Mouse (Mus musculus): Measurements from ENCODE around the gene Adap1. TPM values are rescaled to one million over a fixed set of nuclear protein-coding genes. Genes with fewer than 3 reads are reported as not detected.

The Adap1 gene
- polyA plus RNA-seq, 1 experiment from 2014 or later = 12.3 TPM

- WGBS = 56% methylated on average over 8 of the region's 8 CpGs
- Histone ChIP-seq H3K4me3 (replicated peaks) (no peak overlapping the region), H3K27ac (no peak overlapping the region), H3K4me1 (peaks cover 11% of the 10 kb centered on the region; the same call in 1 of the 2 replicates), H3K4me2 (no peak overlapping the region), H3K9ac (no peak overlapping the region), H3K27me3 (replicated peaks) (no peaks in the 10 kb centered on the region), H3K36me3 (peaks cover 18% of the 10 kb centered on the region), H3K9me3 (no peaks in the 10 kb centered on the region)
- no peak for ATAC-seq (ENCODE audit: insufficient read depth, low FRiP score, low read depth)
These were observed 53.3 kb downstream of the Adap1 start for GRCm38 (mm10) chr5:139271994-139272554.

GRCm38 (mm10) chr5:139270806-139271521 is 54.5 kb downstream of the Adap1 start:
- H3K9ac ChIP-seq = no peak overlapping the region
- H3K4me3 ChIP-seq (replicated peaks) = no peak overlapping the region
- peaks cover 11% of the 10 kb centered on the region; the same call in 1 of the 2 replicates for H3K4me1 ChIP-seq
- H3K36me3 ChIP-seq = peaks cover 30% of the 10 kb centered on the region
- 59% methylated on average over 16 of the region's 16 CpGs for WGBS
- ATAC-seq (ENCODE audit: insufficient read depth, low FRiP score, low read depth) = no peak
- H3K4me2 ChIP-seq = no peak overlapping the region
- H3K27ac ChIP-seq = peak overlapping the region; percentile 61; the same call in 1 of the 2 replicates
- H3K27me3 ChIP-seq (replicated peaks) = no peaks in the 10 kb centered on the region
- H3K9me3 ChIP-seq = no peaks in the 10 kb centered on the region

GRCm38 (mm10) chr5:139267661-139268060 is 57.8 kb downstream of the Adap1 start:
- Histone ChIP-seq H3K36me3 (peaks cover 50% of the 10 kb centered on the region), H3K4me3 (replicated peaks) (no peak overlapping the region), H3K27me3 (replicated peaks) (no peaks in the 10 kb centered on the region), H3K9me3 (no peaks in the 10 kb centered on the region), H3K4me2 (no peak overlapping the region), H3K4me1 (peaks cover 11% of the 10 kb centered on the region; the same call in 1 of the 2 replicates), H3K27ac (no peak overlapping the region), H3K9ac (no peak overlapping the region)
- no peak for ATAC-seq (ENCODE audit: insufficient read depth, low FRiP score, low read depth)
- WGBS = 84% methylated on average over 4 of the region's 4 CpGs

GRCm38 (mm10) chr5:139261403-139261802 is 64.0 kb downstream of the Adap1 start:
- Histone ChIP-seq H3K4me3 (replicated peaks) (no peak overlapping the region), H3K36me3 (peaks cover 31% of the 10 kb centered on the region), H3K9ac (no peak overlapping the region), H3K27ac (no peak overlapping the region), H3K9me3 (no peaks in the 10 kb centered on the region), H3K4me1 (0 out of 2 replicates have a peak, but pooled peaks cover 6% of the 10 kb centered on the region), H3K27me3 (replicated peaks) (no peaks in the 10 kb centered on the region), H3K4me2 (no peak overlapping the region)
- 81% methylated on average over 4 of the region's 4 CpGs for WGBS
- no peak for ATAC-seq (ENCODE audit: insufficient read depth, low FRiP score, low read depth)

- no peak overlapping the region for H3K4me3 ChIP-seq (replicated peaks)
- peaks cover 17% of the 10 kb centered on the region for H3K36me3 ChIP-seq
- no peaks in the 10 kb centered on the region for H3K27me3 ChIP-seq (replicated peaks)
- no peak overlapping the region for H3K4me2 ChIP-seq
- no peak for ATAC-seq (ENCODE audit: insufficient read depth, low FRiP score, low read depth)
- no peaks in the 10 kb centered on the region for H3K9me3 ChIP-seq
- H3K27ac ChIP-seq = peak overlapping the region; percentile 4; the same call in 1 of the 2 replicates
- H3K9ac ChIP-seq = no peak overlapping the region
- H3K4me1 ChIP-seq = peaks cover 9% of the 10 kb centered on the region; the same call in 1 of the 2 replicates
- WGBS = 55% methylated on average over 5 of the region's 5 CpGs
These were observed 65.6 kb downstream of the Adap1 start for GRCm38 (mm10) chr5:139259853-139260252.

GRCm38 (mm10) chr5:139258371-139259035 is 66.9 kb downstream of the Adap1 start:
- H3K36me3 ChIP-seq = peaks cover 10% of the 10 kb centered on the region
- ATAC-seq (ENCODE audit: insufficient read depth, low FRiP score, low read depth) = no peak
- no peak overlapping the region for H3K27ac ChIP-seq
- H3K9ac ChIP-seq = no peak overlapping the region
- H3K27me3 ChIP-seq (replicated peaks) = no peaks in the 10 kb centered on the region
- WGBS = 81% methylated on average over 8 of the region's 8 CpGs
- H3K4me1 ChIP-seq = peaks cover 18% of the 10 kb centered on the region
- no peak overlapping the region for H3K4me2 ChIP-seq
- H3K9me3 ChIP-seq = no peaks in the 10 kb centered on the region
- H3K4me3 ChIP-seq (replicated peaks) = no peak overlapping the region

GRCm38 (mm10) chr5:139257818-139258217 is 67.6 kb downstream of the Adap1 start:
- Histone ChIP-seq H3K4me2 (no peak overlapping the region), H3K36me3 (peaks cover 3% of the 10 kb centered on the region), H3K4me3 (replicated peaks) (no peak overlapping the region), H3K9me3 (no peaks in the 10 kb centered on the region), H3K4me1 (peaks cover 21% of the 10 kb centered on the region), H3K27ac (no peak overlapping the region), H3K27me3 (replicated peaks) (no peaks in the 10 kb centered on the region), H3K9ac (no peak overlapping the region)
- ATAC-seq (ENCODE audit: insufficient read depth, low FRiP score, low read depth) = no peak
- WGBS = 73% methylated on average over 4 of the region's 4 CpGs

- no peak for ATAC-seq (ENCODE audit: insufficient read depth, low FRiP score, low read depth)
- Histone ChIP-seq H3K27ac (no peak overlapping the region), H3K4me3 (replicated peaks) (no peak overlapping the region), H3K4me2 (no peak overlapping the region), H3K9ac (no peak overlapping the region), H3K9me3 (no peaks in the 10 kb centered on the region), H3K4me1 (peaks cover 21% of the 10 kb centered on the region), H3K36me3 (peaks cover 3% of the 10 kb centered on the region), H3K27me3 (replicated peaks) (no peaks in the 10 kb centered on the region)
- 100% methylated on average over 1 of the region's 1 CpGs for WGBS
These were observed 68.2 kb downstream of the Adap1 start for GRCm38 (mm10) chr5:139257265-139257664.

- no peaks in the 10 kb centered on the region for H3K9me3 ChIP-seq
- H3K9ac ChIP-seq = no peak overlapping the region
- H3K27me3 ChIP-seq (replicated peaks) = no peaks in the 10 kb centered on the region
- ATAC-seq (ENCODE audit: insufficient read depth, low FRiP score, low read depth) = no peak
- 84% methylated on average over 3 of the region's 3 CpGs for WGBS
- no peak overlapping the region for H3K4me3 ChIP-seq (replicated peaks)
- no peak overlapping the region for H3K27ac ChIP-seq
- H3K36me3 ChIP-seq = 0 out of 2 replicates have a peak, but pooled peaks cover 3% of the 10 kb centered on the region
- H3K4me1 ChIP-seq = peaks cover 28% of the 10 kb centered on the region
- no peak overlapping the region for H3K4me2 ChIP-seq
These were observed 69.1 kb downstream of the Adap1 start for GRCm38 (mm10) chr5:139256211-139256765.

GRCm38 (mm10) chr5:139255777-139256176 is 69.6 kb downstream of the Adap1 start:
- Histone ChIP-seq H3K4me3 (replicated peaks) (no peak overlapping the region), H3K4me1 (peaks cover 28% of the 10 kb centered on the region), H3K4me2 (no peak overlapping the region), H3K9ac (no peak overlapping the region), H3K9me3 (no peaks in the 10 kb centered on the region), H3K27me3 (replicated peaks) (no peaks in the 10 kb centered on the region), H3K27ac (no peak overlapping the region), H3K36me3 (0 out of 2 replicates have a peak, but pooled peaks cover 3% of the 10 kb centered on the region)
- 77% methylated on average over 6 of the region's 6 CpGs for WGBS
- ATAC-seq (ENCODE audit: insufficient read depth, low FRiP score, low read depth) = no peak

- Histone ChIP-seq H3K9me3 (no peaks in the 10 kb centered on the region), H3K36me3 (peaks cover 9% of the 10 kb centered on the region; the same call in 1 of the 2 replicates), H3K27me3 (replicated peaks) (no peaks in the 10 kb centered on the region), H3K27ac (no peak overlapping the region), H3K4me3 (replicated peaks) (no peak overlapping the region), H3K4me1 (peaks cover 28% of the 10 kb centered on the region), H3K4me2 (no peak overlapping the region), H3K9ac (no peak overlapping the region)
- 85% methylated on average over 6 of the region's 6 CpGs for WGBS
- no peak for ATAC-seq (ENCODE audit: insufficient read depth, low FRiP score, low read depth)
These were observed 70.5 kb downstream of the Adap1 start for GRCm38 (mm10) chr5:139254938-139255337.

All from stomach, embryonic 15.5 days (tissue).